ENCODE assay signal across 8 mouse cellular contexts in the genomic region with DNA sequence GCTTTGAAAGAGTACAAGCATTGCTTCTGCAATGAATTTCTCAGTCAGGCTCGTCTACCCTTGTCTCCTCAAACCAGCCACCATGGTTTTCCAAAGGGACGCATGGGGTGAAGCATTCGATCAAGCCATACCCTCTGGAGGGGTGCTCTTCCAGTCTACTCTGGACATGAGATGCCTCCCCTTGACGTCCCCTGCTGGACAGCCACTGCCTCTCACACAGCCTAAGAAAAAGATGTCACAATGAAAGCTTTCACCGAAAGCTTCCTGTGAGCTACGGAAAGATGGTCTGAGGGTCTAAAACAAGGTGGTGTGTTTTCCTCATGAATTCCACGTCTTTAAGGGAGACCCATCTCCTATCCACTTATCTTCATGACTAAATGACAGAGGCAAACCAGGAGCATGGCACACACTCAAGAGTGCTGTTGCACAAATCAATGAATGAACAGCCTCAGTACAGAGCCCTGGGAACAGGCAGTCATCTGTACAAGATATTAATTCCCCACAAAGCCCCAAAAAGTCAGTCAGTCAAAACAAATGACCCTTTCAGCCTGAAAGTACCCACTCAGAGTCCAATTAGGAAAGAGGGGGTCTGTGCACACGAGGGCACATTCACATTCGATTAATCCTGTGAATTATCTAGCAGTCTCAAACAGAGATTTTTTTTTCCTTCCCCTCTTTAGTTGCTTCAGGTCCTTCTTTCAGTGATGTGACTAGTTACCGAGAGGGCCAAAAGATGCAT. TPM values are rescaled to one million over a fixed set of nuclear protein-coding genes. Genes with fewer than 3 reads are reported as not detected.
A peak's percentile ranks its signal among the peaks of the same experiment; 100 is the strongest.
DNase-seq lines count a peak whose midpoint lies in the region; ATAC-seq lines count a peak whose summit lies in the region.
"Had no signal": no experiment of that assay in that cellular context is flagged by ENCODE, and none has a peak within 500 bp of the region (broad histone marks: within the 10 kb centered on the region; RNA-seq: fewer than 3 reads in every experiment).

No protein-coding gene starts in this region.

- H3K27me3 ChIP-seq in neural tube, embryonic 11.5 days (ENCODE audit: control insufficient read depth, insufficient read depth, low read length) = no peaks in the 10 kb centered on the region
- H3K27me3 ChIP-seq in hindbrain, embryonic 15.5 days = no peaks in the 10 kb centered on the region
- H3K27me3 ChIP-seq in midbrain, embryonic 15.5 days (replicated peaks) = no peaks in the 10 kb centered on the region

- no peaks in the 10 kb centered on the region for H3K9me3 ChIP-seq in neural tube, embryonic 11.5 days (ENCODE audit: control insufficient read depth, low read length)
- H3K9me3 ChIP-seq in hindbrain, embryonic 15.5 days = no peaks in the 10 kb centered on the region
- no peaks in the 10 kb centered on the region for H3K9me3 ChIP-seq in midbrain, embryonic 15.5 days
- H3K9me3 ChIP-seq: heart, embryonic 10.5 days had no signal

- H3K4me3 ChIP-seq in neural tube, embryonic 11.5 days (ENCODE audit: low read depth, low read length) = no peak overlapping the region
- H3K4me3 ChIP-seq in hindbrain, embryonic 15.5 days = no peak overlapping the region
- H3K4me3 ChIP-seq in midbrain, embryonic 15.5 days = no peak overlapping the region
- H3K4me3 ChIP-seq: heart, embryonic 10.5 days had no signal

- 63% methylated on average over 10 of the region's 10 CpGs for WGBS in neural tube, embryonic 11.5 days
- 41% methylated on average over 10 of the region's 10 CpGs for WGBS in hindbrain, embryonic 15.5 days
- WGBS in midbrain, embryonic 15.5 days = 51% methylated on average over 10 of the region's 10 CpGs

- peaks cover 70% of the 10 kb centered on the region for H3K4me1 ChIP-seq in neural tube, embryonic 11.5 days (ENCODE audit: control insufficient read depth, insufficient read depth, low read length)
- H3K4me1 ChIP-seq in hindbrain, embryonic 15.5 days (replicated peaks) = peaks cover 61% of the 10 kb centered on the region
- H3K4me1 ChIP-seq in midbrain, embryonic 15.5 days = peaks cover 46% of the 10 kb centered on the region

- peaks cover 2% of the 10 kb centered on the region; the same call in 1 of the 2 replicates for H3K36me3 ChIP-seq in neural tube, embryonic 11.5 days (ENCODE audit: control insufficient read depth, insufficient read depth, low read length)
- no peaks in the 10 kb centered on the region for H3K36me3 ChIP-seq in hindbrain, embryonic 15.5 days
- no peaks in the 10 kb centered on the region for H3K36me3 ChIP-seq in midbrain, embryonic 15.5 days (replicated peaks)

- no peak for DNase-seq in neural tube, embryonic 11.5 days (ENCODE audit: low spot score)
- DNase-seq in neural tube, embryonic 10.5 days (ENCODE audit: extremely low spot score, low spot score) = no peak
- DNase-seq in frontal cortex, adult 2 months (ENCODE audit: extremely low spot score in 1 of 2, low spot score in 1 of 2) = no peak
- no peak for DNase-seq in heart, postnatal 25 days (ENCODE audit: low spot score)

- ATAC-seq in neural tube, embryonic 11.5 days (ENCODE audit: insufficient read depth, low FRiP score, low TSS enrichment) = no peak; the same call in 1 of the 2 replicates
- no peak for ATAC-seq in hindbrain, embryonic 15.5 days (ENCODE audit: low FRiP score, low read depth)
- ATAC-seq in midbrain, embryonic 15.5 days (replicated peaks) = no peak
- ATAC-seq in erythroid progenitor cell, adult 5-6 weeks (replicated peaks; ENCODE audit: low FRiP score, poor library complexity, severe bottlenecking) = no peak

- intact Hi-C loops in heart, postnatal 25 days (cut with DNase I) = no loop called here

- H3K27ac ChIP-seq in neural tube, embryonic 11.5 days (ENCODE audit: low read depth, low read length) = peak overlapping the region; percentile 62
- H3K27ac ChIP-seq in hindbrain, embryonic 15.5 days (replicated peaks) = peak overlapping the region; percentile 76
- H3K27ac ChIP-seq in midbrain, embryonic 15.5 days = 0 out of 2 replicates have a peak overlapping the region, but pooled peaks have one; percentile 10

- H3K4me2 ChIP-seq in neural tube, embryonic 11.5 days (ENCODE audit: low read depth) = no peak overlapping the region
- peak overlapping the region; percentile 30 for H3K4me2 ChIP-seq in hindbrain, embryonic 15.5 days
- H3K4me2 ChIP-seq in midbrain, embryonic 15.5 days = 0 out of 2 replicates have a peak overlapping the region, but pooled peaks have one; percentile 0

- no peak overlapping the region for H3K9ac ChIP-seq in neural tube, embryonic 11.5 days (ENCODE audit: low read length)
- H3K9ac ChIP-seq in hindbrain, embryonic 15.5 days = no peak overlapping the region
- no peak overlapping the region for H3K9ac ChIP-seq in midbrain, embryonic 15.5 days

RNA-seq across cellular contexts. Expression of a gene that starts 21.7 kb away (rescaled TPM):
- 22.8 and 24.2 TPM in 2 replicates for polyA plus RNA-seq in neural tube, embryonic 11.5 days (2014; fragmentation: Nextera tagmentation; extraction: Ambion mirVana)
- 16.3 and 16.6 TPM in 2 replicates for polyA plus RNA-seq in hindbrain, embryonic 15.5 days (2015; fragmentation: Nextera tagmentation; extraction: Ambion mirVana)
- polyA plus RNA-seq in midbrain, embryonic 15.5 days (2015; fragmentation: Nextera tagmentation; extraction: Ambion mirVana) = 15.5 and 15.7 TPM in 2 replicates
- polyA plus RNA-seq in frontal cortex, adult 2 months (2012; rRNA removed) = 26.5 and 27.8 TPM in 2 replicates
- total RNA-seq in heart, postnatal 25 days (2021) = 10 to 100 TPM; 12.4 to 14.9 TPM
- 4.0 and 6.3 TPM in 2 replicates for total RNA-seq in erythroid progenitor cell, adult 5-6 weeks (2015; ENCODE audit: low replicate concordance)
- total RNA-seq in erythroid progenitor cell, adult 5-6 weeks (2017; ENCODE audit: low replicate concordance) = 1.6 and 2.6 TPM in 2 replicates

RNA-seq across cellular contexts. Expression of a gene that starts 54.6 kb away (rescaled TPM):
- polyA plus RNA-seq in neural tube, embryonic 11.5 days (2014; fragmentation: Nextera tagmentation; extraction: Ambion mirVana) = 22.2 and 26.3 TPM in 2 replicates
- 15.5 and 17.6 TPM in 2 replicates for polyA plus RNA-seq in hindbrain, embryonic 15.5 days (2015; fragmentation: Nextera tagmentation; extraction: Ambion mirVana)
- polyA plus RNA-seq in midbrain, embryonic 15.5 days (2015; fragmentation: Nextera tagmentation; extraction: Ambion mirVana) = 15.3 and 16.1 TPM in 2 replicates
- 9.9 and 12.3 TPM in 2 replicates for polyA plus RNA-seq in frontal cortex, adult 2 months (2012; rRNA removed)
- total RNA-seq in heart, postnatal 25 days (2021) = 1 to 10 TPM; 3.4 to 4.4 TPM
- 16.6 and 21.4 TPM in 2 replicates for total RNA-seq in erythroid progenitor cell, adult 5-6 weeks (2015; ENCODE audit: low replicate concordance)
- 24.1 and 25.2 TPM in 2 replicates for total RNA-seq in erythroid progenitor cell, adult 5-6 weeks (2017; ENCODE audit: low replicate concordance)

Comparison
In these comparisons a context has a peak if more than half of its experiments do, and no peak if none do; other contexts are left out.
1. H3K27ac ChIP-seq: peak in every context shown above with its lines; median percentile 76 in hindbrain, embryonic 15.5 days; 62 in neural tube, embryonic 11.5 days; 10 in midbrain, embryonic 15.5 days.